Mouse (Mus musculus) forebrain, embryonic 11.5 days (tissue): Measurements from ENCODE around the gene Sult6b2. TPM values are rescaled to one million over a fixed set of nuclear protein-coding genes. Genes with fewer than 3 reads are reported as not detected.

Experiments used
- ATAC-seq: fragments of 200-750 bp; cut with Nextera tagmentation; replicated peaks from 2 replicates; pipeline ENCODE4 v1.8.0; 2017; ENCODE audit warnings: moderate TSS enrichment; ENCODE audit not compliant: low FRiP score
- DNase-seq: peaks from one replicate; pipeline ENCODE4 v3.0.0-alpha.2; 2017; ENCODE audit warnings: low spot score
- H3K27ac ChIP-seq: fragments of 300-500 bp; sonication (generic); 2 replicates; pipeline ENCODE4 v1.5.1; 2014; ENCODE audit warnings: low read depth, low read length
- H3K27me3 ChIP-seq: fragments of 300-500 bp; sonication (generic); 2 replicates; pipeline ENCODE4 v1.6.1; 2014; ENCODE audit warnings: mild to moderate bottlenecking, low read length, mixed read lengths; ENCODE audit not compliant: control insufficient read depth, insufficient read depth
- H3K36me3 ChIP-seq: fragments of 300-500 bp; sonication (generic); 2 replicates; pipeline ENCODE4 v1.6.1; 2014; ENCODE audit warnings: mild to moderate bottlenecking, low read length, moderate library complexity, mixed read lengths; ENCODE audit not compliant: control insufficient read depth, insufficient read depth
- H3K4me1 ChIP-seq: fragments of 300-500 bp; sonication (generic); replicated peaks from 2 replicates; pipeline ENCODE4 v1.6.1; 2014; ENCODE audit warnings: low read length, mixed read lengths; ENCODE audit not compliant: control insufficient read depth, insufficient read depth
- H3K4me2 ChIP-seq: fragments of 300-500 bp; sonication (generic); 2 replicates; pipeline ENCODE4 v1.6.1; 2014; ENCODE audit warnings: low read depth, mild to moderate bottlenecking, low read length, moderate library complexity, mixed read lengths; ENCODE audit not compliant: severe bottlenecking
- H3K4me3 ChIP-seq: fragments of 300-500 bp; sonication (generic); 2 replicates; pipeline ENCODE4 v1.5.1; 2014; ENCODE audit warnings: low read depth, low read length
- H3K9ac ChIP-seq: fragments of 300-500 bp; sonication (generic); 2 replicates; pipeline ENCODE4 v1.6.1; 2014; ENCODE audit warnings: low read length
- H3K9me3 ChIP-seq: fragments of 300-500 bp; sonication (generic); 2 replicates; pipeline ENCODE4 v1.6.1; 2016; ENCODE audit warnings: low read length, mixed read lengths; ENCODE audit not compliant: control insufficient read depth
- WGBS: fragments of 180-500 bp; shearing (Covaris S2); extraction: QIAGEN DNeasy Blood & Tissue Kit; methylation state at CpG from one replicate; pipeline ENCODE4 v1.1.7; 2014; 5-methylcytosine and 5-hydroxymethylcytosine counted together
- polyA plus RNA-seq: library from polyadenylated mRNA; unstranded; fragments of >200 nt; fragmentation: Nextera tagmentation; extraction: Ambion mirVana; gene quantifications from 2 replicates; pipeline ENCODE4 v1.2.1, GENCODE M21; 2014

The Sult6b2 gene
- polyA plus RNA-seq, 1 experiment from 2014 or later, result 0.29 TPM

DNA sequence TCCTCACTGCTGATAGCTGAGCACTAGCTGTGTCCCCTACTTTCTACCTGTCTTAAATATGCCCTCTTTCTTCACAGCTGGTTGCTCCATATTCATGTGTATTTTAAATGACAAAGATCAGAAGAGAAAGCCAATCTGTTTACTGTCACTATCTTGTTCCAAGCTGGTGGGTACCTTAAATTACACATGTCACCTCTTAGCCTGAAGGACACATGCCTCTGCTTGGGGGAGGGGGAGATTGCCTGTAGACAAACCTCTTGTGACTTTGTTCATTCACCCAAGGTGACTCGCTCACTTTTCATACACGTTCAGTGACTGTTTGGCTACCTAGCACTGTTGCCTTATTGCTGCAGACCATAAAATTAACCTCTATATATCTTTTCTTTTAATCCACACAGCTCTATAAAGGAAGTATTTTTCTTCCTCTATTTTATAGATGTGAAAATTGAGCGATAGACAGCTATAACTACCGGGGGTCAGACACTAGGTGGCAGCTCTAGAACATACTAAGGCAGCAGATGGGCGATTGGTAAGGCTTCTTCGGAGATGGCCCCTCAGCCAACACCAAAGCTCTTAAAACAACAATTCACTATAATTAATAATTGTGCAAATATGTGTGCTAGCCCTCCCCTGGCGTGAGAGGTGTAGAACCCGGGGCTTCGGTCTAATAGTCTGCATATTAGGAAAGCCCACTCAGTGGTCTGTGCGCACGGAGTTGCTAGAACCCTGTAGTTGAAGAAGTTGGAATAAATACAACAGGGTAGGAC lies 25.1 kb downstream of the Sult6b2 start:
- no peak overlapping the region for H3K4me3 ChIP-seq
- no peak overlapping the region for H3K4me2 ChIP-seq
- no peak overlapping the region for H3K9ac ChIP-seq
- no peaks in the 10 kb centered on the region; the same call in 1 of the 2 replicates for H3K27me3 ChIP-seq
- ATAC-seq (peak; percentile 17), DNase-seq (peak; percentile 53)
- H3K4me1 ChIP-seq, result peaks cover 6% of the 10 kb centered on the region; the same call in 1 of the 2 replicates
- H3K27ac ChIP-seq, result peak overlapping the region; percentile 37; the same call in 1 of the 2 replicates
- H3K36me3 ChIP-seq, result no peaks in the 10 kb centered on the region; the same call in 1 of the 2 replicates
- no peaks in the 10 kb centered on the region for H3K9me3 ChIP-seq
- WGBS, result 56% methylated on average over 11 of the region's 11 CpGs

DNA sequence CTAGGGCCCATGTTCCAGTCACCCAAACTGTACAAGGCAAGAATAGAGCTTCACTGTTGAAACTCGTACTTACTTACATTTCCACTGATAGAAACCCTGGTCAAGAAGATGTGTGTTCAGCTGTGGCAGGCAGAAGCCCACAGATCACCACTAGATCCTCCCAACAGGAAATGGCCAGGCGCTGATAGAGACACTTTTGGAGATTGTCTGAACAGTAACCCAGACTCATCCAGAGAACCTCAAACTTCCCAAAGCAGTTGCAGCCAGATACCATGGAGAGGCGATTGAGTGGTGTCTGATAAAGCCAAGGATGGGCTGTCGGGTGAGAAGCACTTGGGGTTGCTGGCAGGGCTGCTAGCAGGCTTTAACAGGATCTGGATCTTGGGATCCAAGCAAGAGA lies 27.4 kb downstream of the Sult6b2 start:
- ATAC-seq (no peak), DNase-seq (no peak)
- H3K9ac ChIP-seq, result no peak overlapping the region
- no peak overlapping the region for H3K4me3 ChIP-seq
- H3K27me3 ChIP-seq, result no peaks in the 10 kb centered on the region
- peaks cover 8% of the 10 kb centered on the region for H3K36me3 ChIP-seq
- H3K9me3 ChIP-seq, result no peaks in the 10 kb centered on the region
- peaks cover 6% of the 10 kb centered on the region; the same call in 1 of the 2 replicates for H3K4me1 ChIP-seq
- no peak overlapping the region for H3K4me2 ChIP-seq
- no peak overlapping the region for H3K27ac ChIP-seq
- WGBS, result 86% methylated on average over 4 of the region's 4 CpGs

DNA sequence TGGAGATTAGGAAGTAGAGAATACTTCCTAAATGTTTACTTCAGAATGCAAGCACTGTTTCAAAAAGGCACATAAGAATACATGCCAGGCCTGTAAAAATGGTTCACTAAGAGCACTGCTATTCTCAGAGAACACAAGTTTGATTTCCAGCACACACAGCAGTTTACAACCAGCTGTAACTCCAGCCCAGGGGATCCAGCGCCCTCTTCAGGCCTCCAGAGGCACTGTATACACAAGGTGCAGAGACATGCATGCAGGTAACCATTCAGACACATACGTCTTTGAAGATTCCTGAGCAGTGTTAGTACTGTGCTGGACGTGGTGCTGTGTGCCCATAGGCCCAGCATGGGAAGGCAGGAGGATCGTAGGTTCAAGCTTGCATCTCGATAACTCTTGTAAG lies 30.7 kb downstream of the Sult6b2 start:
- Histone ChIP-seq H3K9me3 (no peaks in the 10 kb centered on the region), H3K4me3 (no peak overlapping the region), H3K36me3 (peaks cover 8% of the 10 kb centered on the region), H3K27ac (no peak overlapping the region), H3K4me1 (no peaks in the 10 kb centered on the region), H3K9ac (no peak overlapping the region), H3K27me3 (no peaks in the 10 kb centered on the region), H3K4me2 (no peak overlapping the region)
- ATAC-seq (no peak), DNase-seq (no peak)
- 91% methylated on average over 5 of the region's 5 CpGs for WGBS

DNA sequence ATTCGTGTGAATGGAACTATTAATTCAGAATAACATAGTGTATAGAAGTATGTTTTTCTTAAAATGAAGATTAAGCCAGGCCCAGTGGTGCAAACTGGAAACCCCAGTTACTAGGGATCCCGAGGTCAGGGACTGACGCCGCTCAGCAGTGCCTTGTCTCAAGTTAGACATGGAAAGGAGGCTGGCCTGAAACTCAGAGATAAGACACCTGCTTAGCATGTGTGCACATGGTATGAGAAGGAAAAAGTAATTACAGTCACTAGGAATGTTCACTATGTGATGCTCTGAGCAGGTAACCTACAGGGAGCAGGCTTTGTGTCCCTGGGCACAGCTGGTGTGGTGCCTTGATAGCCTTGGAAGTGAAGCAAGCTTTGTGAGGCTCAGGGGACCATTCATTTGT lies 32.7 kb downstream of the Sult6b2 start:
- H3K9me3 ChIP-seq, result no peaks in the 10 kb centered on the region
- peaks cover 11% of the 10 kb centered on the region for H3K36me3 ChIP-seq
- DNase-seq (no peak), ATAC-seq (no peak)
- H3K9ac ChIP-seq, result no peak overlapping the region
- H3K27me3 ChIP-seq, result no peaks in the 10 kb centered on the region
- no peak overlapping the region for H3K27ac ChIP-seq
- no peaks in the 10 kb centered on the region for H3K4me1 ChIP-seq
- 92% methylated on average over 4 of the region's 4 CpGs for WGBS
- H3K4me3 ChIP-seq, result no peak overlapping the region
- H3K4me2 ChIP-seq, result no peak overlapping the region

DNA sequence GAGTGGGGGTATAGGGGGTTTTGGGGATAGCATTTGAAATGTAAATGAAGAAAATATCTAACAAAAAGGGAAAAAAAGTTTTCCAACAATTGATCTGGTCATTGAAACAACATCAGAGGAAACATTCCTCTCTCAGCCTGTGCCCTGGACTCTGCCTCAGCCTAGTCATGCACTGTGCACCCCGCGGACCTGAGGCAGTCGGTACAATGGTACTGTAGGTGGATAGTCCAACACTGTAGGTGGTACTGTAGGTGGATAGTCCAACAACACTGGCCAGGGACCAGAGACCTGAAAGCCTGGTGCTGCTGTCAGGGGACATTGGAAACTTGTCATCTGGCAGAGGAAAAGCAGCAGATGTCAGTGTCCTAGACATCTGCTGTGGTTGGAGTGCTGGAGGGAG lies 34.4 kb downstream of the Sult6b2 start:
- H3K4me3 ChIP-seq, result no peak overlapping the region
- H3K4me2 ChIP-seq, result no peak overlapping the region
- H3K9ac ChIP-seq, result no peak overlapping the region
- no peak overlapping the region for H3K27ac ChIP-seq
- WGBS, result 87% methylated on average over 3 of the region's 3 CpGs
- H3K36me3 ChIP-seq, result peaks cover 15% of the 10 kb centered on the region
- no peaks in the 10 kb centered on the region for H3K27me3 ChIP-seq
- no peaks in the 10 kb centered on the region for H3K9me3 ChIP-seq
- no peaks in the 10 kb centered on the region for H3K4me1 ChIP-seq
- DNase-seq (peak; percentile 34), ATAC-seq (no peak)

DNA sequence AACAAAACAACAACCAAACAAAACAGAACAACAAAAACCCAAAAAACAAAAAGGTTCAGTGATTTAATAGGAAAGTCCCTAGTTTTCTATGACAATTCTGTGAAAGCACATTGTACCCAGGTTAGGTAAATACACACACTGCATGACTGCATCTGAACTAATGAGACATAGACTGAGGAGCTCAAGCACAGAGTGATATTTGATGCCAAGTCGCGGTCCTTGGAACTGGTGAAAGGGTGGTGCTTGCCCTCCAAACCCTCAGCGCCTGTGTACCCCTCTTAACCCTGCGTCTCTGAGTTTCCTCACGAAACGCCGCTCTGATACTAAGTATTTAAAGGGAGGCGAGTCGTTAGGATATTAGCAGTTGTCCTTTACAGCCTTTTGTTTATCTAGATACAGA lies 37.0 kb downstream of the Sult6b2 start:
- 94% methylated on average over 9 of the region's 9 CpGs for WGBS
- DNase-seq (peak; percentile 10), ATAC-seq (no peak)
- H3K4me2 ChIP-seq, result no peak overlapping the region
- H3K27me3 ChIP-seq, result no peaks in the 10 kb centered on the region
- no peak overlapping the region for H3K4me3 ChIP-seq
- peaks cover 7% of the 10 kb centered on the region; the same call in 1 of the 2 replicates for H3K36me3 ChIP-seq
- H3K9ac ChIP-seq, result no peak overlapping the region
- no peak overlapping the region for H3K27ac ChIP-seq
- no peaks in the 10 kb centered on the region for H3K4me1 ChIP-seq
- H3K9me3 ChIP-seq, result no peaks in the 10 kb centered on the region

DNA sequence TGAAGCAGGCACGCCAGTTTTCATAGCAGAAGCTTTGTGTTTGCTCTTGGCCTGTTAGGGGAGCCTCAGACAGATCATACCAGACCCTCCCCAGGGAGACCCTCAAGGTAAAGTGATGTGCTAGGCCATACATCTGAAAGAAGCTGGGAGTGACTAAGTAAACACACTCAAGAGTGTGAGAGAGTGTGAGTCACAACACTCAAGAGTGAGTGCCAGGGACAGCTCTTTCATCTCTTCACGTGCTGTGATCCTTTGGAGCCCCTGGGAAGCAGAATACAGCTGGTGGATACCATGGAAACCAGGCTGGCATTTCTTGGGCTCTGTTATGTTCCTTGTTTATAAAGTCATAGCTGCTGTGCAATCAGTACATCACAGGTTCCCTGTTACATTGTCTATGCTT lies 39.4 kb downstream of the Sult6b2 start:
- Histone ChIP-seq H3K4me2 (no peak overlapping the region), H3K27me3 (no peaks in the 10 kb centered on the region), H3K27ac (no peak overlapping the region), H3K4me3 (no peak overlapping the region), H3K36me3 (peaks cover 7% of the 10 kb centered on the region; the same call in 1 of the 2 replicates), H3K4me1 (no peaks in the 10 kb centered on the region), H3K9ac (no peak overlapping the region), H3K9me3 (no peaks in the 10 kb centered on the region)
- DNase-seq (peak; percentile 38), ATAC-seq (no peak)
- WGBS, result 80% methylated on average over 2 of the region's 2 CpGs

DNA sequence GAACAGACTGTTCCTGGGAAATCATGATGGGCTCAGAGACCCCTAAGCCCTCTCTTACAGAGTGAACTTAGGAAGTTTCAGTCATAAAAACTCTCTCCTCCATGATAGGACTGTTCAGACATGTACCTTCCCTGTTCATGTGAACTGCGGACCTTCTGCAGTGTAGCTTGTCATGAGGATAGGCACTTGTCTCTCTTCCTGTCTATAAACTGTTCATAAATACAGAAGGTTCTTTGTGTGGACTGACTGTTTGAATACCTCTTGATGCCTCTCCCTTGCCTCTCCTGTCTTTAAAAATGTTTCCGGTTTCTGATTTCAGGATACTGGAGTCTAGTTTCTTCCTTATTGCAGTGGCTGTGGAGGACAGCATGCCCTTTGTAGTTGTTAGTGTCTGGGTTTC lies 44.7 kb downstream of the Sult6b2 start:
- no peaks in the 10 kb centered on the region; the same call in 1 of the 2 replicates for H3K27me3 ChIP-seq
- H3K36me3 ChIP-seq, result no peaks in the 10 kb centered on the region; the same call in 1 of the 2 replicates
- no peak overlapping the region for H3K9ac ChIP-seq
- no peak overlapping the region for H3K4me2 ChIP-seq
- ATAC-seq (no peak), DNase-seq (no peak)
- H3K27ac ChIP-seq, result no peak overlapping the region
- H3K4me1 ChIP-seq, result peaks cover 6% of the 10 kb centered on the region
- no peak overlapping the region for H3K4me3 ChIP-seq
- H3K9me3 ChIP-seq, result no peaks in the 10 kb centered on the region
- WGBS, result 97% methylated on average over 2 of the region's 2 CpGs

DNA sequence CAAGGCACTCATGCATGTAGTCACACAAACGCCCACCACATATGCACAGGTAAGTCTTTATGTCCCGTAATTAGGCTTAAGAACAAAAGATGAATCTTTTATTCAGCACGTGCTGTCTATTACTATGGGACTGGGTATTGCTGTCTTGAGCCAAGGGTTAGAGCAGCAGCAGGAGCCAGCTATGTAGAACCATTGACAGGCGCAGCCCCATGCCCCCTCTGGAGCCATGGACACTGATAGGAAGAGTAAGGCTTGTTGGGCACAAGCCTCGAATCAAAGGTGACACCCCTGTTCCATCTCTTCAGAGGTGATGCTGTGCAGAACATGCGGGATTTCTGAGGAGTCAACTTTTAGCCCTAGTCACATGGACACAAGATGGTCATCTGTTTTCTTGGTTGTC lies 45.7 kb downstream of the Sult6b2 start:
- 91% methylated on average over 6 of the region's 6 CpGs for WGBS
- no peak for ATAC-seq
- H3K9me3 ChIP-seq, result no peaks in the 10 kb centered on the region

More for the DNA sequence above, 45.7 kb downstream of the Sult6b2 start:
- Histone ChIP-seq H3K4me1 (peaks cover 6% of the 10 kb centered on the region), H3K27me3 (no peaks in the 10 kb centered on the region; the same call in 1 of the 2 replicates), H3K27ac (no peak overlapping the region), H3K9ac (no peak overlapping the region), H3K4me2 (peak overlapping the region; percentile 11; the same call in 1 of the 2 replicates), H3K36me3 (no peaks in the 10 kb centered on the region), H3K4me3 (no peak overlapping the region)
- peak; percentile 35 for DNase-seq
